Mouse (Mus musculus): ENCODE measurements around the gene Acot11. TPM values are rescaled to one million over a fixed set of nuclear protein-coding genes. Genes with fewer than 3 reads are reported as not detected.

Gene Acot11
- 4.1 and 4.7 TPM in 2 replicates for polyA plus RNA-seq (2012; rRNA removed)

DNA sequence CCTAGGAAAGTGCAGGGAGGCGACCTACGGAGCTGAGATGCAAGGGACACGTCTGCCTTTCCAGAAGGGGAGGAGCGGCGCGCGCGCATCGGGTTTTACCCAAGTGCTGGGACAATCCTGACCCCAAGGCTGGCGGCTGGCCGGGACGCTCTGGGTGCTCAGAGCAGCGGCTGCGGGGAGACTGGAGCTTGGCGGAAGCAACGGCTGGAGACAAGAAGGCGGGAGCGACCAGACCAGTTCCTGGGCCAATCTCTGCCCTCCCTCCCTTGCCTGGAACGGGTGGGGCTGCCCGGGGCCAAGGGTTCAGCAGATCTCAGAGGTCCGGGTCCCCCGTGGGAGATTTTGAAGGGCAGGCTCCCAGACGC, at the start of gene Acot11:
TSS of gene Acot11 (minus strand) at position 89 of the 365 bp plus-strand sequence.
- no peak for DNase-seq (ENCODE audit: low read depth)

- no peak for DNase-seq (ENCODE audit: low read depth)
Observed at GRCm38 (mm10) chr4:106848290-106849092, 43.7 kb upstream of the Acot11 start.

DNA sequence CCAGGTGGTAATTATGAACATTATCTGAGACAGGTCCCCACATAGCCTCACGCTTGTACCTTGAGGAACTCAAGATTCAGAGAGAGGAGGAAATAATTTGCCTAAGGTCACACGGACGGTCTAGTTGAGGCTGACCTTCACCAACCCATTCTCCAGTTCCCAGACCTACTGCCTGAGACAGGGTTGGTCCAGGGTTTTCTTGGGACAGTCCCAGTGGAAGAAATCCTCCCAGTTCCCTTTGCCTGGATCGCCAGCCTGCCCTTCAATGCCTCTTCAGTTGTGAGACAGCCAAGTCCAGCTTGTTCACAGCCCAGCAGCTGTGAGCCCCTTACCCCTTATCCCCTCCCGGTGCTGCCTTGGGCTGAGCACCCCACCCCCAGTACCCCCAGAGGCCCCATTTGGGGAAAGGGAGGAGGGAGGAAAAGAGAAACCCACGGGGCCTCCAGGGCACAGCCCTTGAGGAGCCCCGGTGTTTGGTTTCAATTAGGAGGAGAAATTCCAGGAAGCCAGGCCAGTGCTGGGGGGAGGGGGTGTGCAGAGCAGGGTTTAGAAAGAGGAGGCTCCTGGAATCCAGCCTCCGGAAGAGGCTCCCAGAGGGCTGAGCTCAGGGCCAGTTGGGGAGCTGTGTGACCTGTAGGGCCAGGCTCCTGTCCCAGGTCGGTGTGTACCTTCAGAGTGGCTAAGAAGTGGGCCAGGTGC, 42.9 kb upstream of the Acot11 start:
- DNase-seq (ENCODE audit: low read depth) = no peak

- no peak for DNase-seq (ENCODE audit: low read depth)
Observed at GRCm38 (mm10) chr4:106842561-106842960, 37.8 kb upstream of the Acot11 start.

- no peak for DNase-seq (ENCODE audit: low read depth)
Observed at GRCm38 (mm10) chr4:106841856-106842255, 37.1 kb upstream of the Acot11 start.

DNA sequence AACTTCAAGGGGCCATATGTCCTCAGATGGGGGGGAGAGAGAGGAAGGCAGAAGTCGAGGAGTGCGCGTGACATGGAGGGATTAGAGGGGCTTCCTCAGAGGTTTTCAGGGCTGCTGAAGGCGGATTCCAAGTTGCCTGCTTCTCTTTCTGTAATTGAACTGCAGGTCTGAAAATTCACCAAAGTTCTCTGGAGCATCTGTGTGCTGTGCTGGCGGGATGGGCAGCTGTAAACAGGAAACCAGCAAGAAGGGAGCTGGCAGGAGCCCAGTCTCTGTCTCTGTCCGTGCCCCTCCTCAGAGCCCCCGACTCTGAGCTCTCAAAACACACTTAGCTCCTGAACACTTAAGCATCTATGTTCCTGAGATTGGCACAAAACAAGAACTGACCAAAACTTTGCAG, 36.5 kb upstream of the Acot11 start:
- DNase-seq (ENCODE audit: low read depth) = no peak

DNA sequence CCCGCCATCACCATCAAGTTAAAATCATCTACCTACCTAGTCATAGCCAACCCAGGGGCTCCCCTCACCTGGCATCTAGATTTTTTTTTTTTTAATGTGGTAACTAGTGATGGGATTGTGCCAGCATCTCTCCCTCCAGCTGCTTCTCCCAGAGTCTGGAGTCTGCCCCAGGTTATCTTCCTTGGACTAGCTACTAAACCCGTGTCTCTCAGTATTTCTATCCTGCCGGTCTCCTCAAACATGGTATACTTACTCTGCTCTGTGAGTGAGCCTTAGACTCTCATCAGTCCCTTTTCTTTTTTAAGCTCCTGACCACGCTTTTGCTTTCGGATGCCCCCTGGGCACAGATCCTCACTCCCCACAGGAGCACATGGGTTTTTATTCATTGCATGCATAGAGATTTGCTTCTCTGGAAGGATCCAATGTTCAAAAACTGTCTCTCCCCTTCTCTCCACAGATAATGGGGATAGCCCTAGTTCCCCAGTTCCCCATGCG, 35.9 kb upstream of the Acot11 start:
- DNase-seq (ENCODE audit: low read depth) = no peak

GRCm38 (mm10) chr4:106839964-106840611, 35.3 kb upstream of the Acot11 start:
- DNase-seq (ENCODE audit: low read depth) = no peak

DNA sequence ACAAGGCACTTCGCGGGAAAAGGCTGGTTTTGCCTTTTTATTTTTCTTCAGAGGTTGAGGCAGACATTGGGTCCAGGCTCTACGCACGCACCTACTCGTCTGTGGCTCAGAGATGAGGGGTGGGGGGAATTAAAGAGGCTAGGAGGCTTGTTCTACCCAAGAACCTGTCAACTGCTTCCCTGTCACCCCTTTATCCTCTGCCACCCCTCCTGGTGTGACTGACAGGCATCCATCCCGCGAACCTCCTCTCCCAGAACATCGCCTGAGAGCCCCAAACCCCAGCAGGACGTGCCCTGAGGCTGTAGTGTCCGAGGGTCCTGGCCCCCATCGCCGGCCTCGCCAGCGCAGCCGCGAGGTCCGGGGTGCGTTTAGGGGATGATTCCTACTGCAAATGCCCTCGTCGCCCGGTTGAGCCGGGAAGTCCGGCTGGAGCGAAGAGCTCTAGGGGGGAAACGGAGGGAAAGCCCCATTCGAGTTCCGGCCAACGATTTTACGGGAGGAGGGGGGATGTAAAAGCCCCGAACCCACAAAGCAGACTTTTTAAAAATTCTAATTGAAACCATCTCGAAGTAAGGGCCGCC, 34.5 kb upstream of the Acot11 start:
- no peak for DNase-seq (ENCODE audit: low read depth)

- no peak for DNase-seq (ENCODE audit: low read depth)
Observed at GRCm38 (mm10) chr4:106838548-106839253, 33.9 kb upstream of the Acot11 start.

DNA sequence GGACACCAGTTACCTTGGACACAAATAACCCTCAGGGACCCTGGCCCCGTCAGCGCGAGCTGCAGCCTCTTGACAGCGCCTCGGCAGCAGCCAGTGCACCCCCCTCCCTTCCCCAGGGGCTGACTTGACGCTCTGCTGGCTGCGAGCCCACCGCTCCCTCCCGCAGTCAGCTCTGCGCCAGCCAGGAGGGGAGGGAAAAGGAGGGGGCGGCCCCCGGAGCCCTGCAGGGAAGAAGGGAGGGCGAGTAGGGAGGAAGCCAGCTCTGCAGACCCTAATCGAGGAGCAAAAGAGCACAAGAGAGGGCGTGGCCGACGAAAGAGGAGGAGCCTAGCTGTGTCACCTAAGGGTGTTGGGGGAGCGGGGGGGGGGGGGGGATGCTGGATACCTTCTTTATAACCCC, 33.2 kb upstream of the Acot11 start:
- DNase-seq (ENCODE audit: low read depth) = no peak

GRCm38 (mm10) chr4:106837425-106837824, 32.6 kb upstream of the Acot11 start:
- no peak for DNase-seq (ENCODE audit: low read depth)

DNA sequence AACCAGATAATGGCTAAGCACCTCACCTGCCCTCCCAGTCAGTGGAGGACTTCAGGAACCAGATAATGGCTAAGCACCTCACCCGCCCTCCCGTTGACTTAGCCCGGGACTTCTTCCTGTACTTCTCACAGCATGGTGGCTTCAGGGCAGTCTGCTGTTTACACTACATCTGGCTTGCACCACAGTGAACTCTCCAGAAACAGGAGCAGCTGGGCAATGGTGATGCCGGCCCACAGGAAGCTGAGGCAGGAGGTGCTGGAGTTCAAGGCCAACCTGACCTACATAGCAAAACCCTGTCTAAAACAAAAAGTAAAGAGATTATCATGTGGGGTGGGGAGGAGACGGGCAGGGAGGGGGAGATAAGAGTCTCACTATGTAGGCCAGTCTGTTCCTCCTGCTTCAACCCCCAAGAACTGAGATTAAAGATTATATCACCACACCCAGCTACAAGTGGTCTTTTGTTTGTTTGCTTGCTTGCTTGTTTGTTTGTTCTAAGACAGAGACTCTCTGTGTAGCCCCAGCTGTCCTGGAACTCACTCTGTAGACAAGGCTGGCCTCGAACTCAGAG, 25.8 kb upstream of the Acot11 start:
- DNase-seq (ENCODE audit: low read depth) = no peak

- no peak for DNase-seq (ENCODE audit: low read depth)
Observed at GRCm38 (mm10) chr4:106827738-106828361, 23.1 kb upstream of the Acot11 start.

DNA sequence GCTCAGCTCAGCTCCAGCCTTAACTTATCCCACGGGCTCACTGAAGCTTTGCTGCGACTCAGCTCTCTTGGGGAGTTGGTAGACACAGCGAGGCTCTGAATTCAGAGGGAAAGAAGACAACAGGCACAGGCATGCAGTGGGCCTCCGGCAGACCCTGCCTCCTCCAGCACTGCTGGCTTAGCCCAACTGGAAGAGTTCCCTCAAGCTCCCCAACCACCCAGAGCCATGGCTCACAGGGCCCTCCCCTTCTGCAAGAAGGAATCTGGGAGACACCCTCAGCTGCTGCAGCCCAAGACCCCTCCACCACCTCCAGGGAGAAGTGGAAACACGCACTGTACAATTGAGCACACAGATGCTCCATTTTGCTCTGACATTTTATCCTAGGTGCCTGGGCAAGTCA, 20.4 kb upstream of the Acot11 start:
- no peak for DNase-seq (ENCODE audit: low read depth)

DNA sequence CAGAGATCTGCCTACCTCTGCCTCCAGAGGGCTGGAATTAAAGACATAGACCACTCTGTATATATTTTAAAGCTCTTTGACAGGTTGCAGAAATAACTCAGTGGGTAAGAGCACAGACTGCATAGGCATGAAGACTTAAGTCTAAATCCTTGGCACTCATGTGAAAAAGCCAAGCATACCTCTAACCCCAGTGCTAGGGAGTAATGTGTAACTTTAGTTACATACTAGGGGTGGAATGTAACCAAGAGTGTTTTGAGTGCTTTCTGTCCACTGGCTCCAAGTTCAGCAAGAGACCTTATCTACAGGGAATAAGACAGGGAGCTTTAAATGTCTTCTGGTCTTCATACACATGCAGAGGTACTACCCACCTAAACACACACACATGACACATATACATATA, 14.6 kb upstream of the Acot11 start:
- no peak for DNase-seq (ENCODE audit: low read depth)

DNA sequence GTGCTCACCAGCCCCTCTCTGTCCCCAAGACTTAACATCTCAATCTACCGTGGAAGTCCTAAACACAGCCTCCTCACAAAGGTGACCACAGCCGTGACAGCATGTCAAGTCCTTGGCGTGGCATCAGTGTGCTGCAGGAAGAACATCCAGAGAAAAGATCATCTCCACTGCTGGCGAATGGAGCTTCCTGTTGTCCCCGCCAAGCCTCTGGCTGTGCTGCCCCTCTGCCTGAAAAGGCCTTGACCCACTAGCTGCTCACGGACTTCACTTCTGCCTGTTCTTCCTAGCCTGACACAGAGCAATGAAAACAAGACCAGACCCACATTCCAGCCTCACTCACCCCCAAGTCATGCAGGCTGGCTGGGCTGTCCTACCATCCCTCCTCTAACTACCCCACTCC, 13.5 kb upstream of the Acot11 start:
- no peak for DNase-seq (ENCODE audit: low read depth)

DNA sequence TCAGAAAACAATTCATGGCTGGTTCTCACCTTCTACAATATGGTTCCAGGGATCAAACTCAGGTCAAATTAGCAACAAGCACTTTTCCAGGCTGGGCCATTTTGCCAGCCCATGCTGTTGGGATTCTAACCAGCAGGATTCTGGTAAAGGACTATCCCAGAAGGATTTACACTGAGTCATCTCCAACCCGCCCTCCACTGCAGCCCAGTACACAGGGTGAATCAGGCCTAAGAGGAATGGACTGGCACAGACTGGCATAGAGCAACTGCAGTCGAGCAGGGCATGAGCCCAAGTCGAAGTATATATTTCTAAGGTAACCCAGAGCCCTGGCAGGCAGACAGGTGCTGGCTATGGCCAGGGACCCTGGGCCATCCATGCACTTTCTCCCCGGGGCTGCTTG, 12.2 kb upstream of the Acot11 start:
- no peak for DNase-seq (ENCODE audit: low read depth)

DNA sequence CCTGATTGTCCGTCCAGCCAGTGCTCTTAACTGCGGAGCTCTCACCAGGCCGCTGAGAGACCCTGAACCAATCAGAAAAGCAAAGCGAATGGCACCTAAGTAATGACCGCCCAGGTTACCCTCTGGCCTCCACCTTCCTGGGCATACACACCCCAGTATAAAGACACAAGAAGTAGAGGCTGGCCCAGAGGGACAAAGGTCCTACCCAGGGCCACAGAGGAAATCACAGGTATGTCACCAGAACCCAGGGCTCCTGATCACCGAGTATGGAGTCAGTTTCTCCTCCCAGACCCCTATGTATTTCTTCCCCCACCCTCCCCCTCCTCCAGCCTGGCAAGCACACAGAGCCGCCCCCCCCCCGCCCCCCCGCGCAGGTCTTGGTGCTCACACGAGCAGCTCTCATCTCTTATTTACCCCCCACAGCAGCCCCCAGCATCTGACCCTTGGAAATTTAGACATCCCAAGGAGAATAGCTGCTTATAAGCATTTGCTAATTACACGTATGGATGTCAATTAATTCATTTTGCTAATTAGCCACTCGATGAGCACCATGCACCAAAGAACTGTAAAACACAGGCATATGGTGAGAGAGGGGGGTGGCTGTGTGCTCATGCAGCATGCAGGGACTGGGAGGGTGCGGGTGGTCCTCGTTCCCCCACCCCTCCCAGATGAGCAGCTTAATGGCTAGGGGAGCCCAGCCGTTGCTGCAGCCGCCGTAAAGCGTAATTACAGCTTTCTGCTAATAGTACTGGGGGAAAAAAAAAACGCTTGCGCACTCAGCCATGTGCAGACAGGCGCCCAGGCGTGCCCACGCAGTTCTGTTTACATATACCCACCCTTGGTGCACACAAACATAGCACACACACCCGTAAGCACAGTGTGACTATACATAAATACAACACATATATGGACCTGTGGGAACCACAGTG, 10.9 kb upstream of the Acot11 start:
- DNase-seq (ENCODE audit: low read depth) = no peak

DNA sequence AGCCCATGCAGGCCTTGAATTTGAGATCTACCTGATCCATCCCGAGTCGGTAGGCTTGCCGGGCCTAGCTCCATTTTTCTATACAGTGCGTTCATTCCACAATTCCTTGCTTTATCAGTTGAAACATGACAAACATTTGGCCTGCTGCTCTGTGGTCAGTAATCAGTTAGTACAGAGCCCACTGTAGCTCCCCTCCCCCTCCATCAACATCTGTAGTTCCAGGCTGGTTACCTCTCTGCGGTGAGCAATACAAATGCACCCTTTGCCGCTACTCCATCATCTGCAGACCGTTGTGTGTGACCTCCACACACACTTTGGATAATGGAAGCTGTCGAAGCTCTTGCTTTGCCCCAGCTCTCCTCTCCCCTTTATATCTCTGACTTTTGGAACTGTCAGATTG, 6.4 kb upstream of the Acot11 start:
- no peak for DNase-seq (ENCODE audit: low read depth)
